Mouse (Mus musculus) neural tube, embryonic 14.5 days (tissue): ENCODE results near the gene Ogdhl. TPM values are rescaled to one million over a fixed set of nuclear protein-coding genes. Genes with fewer than 3 reads are reported as not detected.

Source experiments
- ATAC-seq: fragments of 200-750 bp; cut with Nextera tagmentation; 2 replicates; pipeline ENCODE4 v1.8.0; 2017; ENCODE audit warnings: low read depth, mild to moderate bottlenecking, moderate TSS enrichment, moderate library complexity
- H3K27ac ChIP-seq: fragments of 300-500 bp; sonication (generic); 2 replicates; pipeline ENCODE4 v1.5.1; 2014; ENCODE audit warnings: low read depth, mild to moderate bottlenecking, control low read depth, low read length, moderate library complexity, mixed read lengths
- H3K27me3 ChIP-seq: fragments of 300-500 bp; sonication (generic); 2 replicates; pipeline ENCODE4 v1.6.1; 2014; ENCODE audit warnings: low read length; ENCODE audit not compliant: control insufficient read depth, insufficient read depth
- H3K36me3 ChIP-seq: fragments of 300-500 bp; sonication (generic); 2 replicates; pipeline ENCODE4 v1.6.1; 2014; ENCODE audit warnings: low read length, mixed read lengths; ENCODE audit not compliant: control insufficient read depth, insufficient read depth
- H3K4me1 ChIP-seq: fragments of 300-500 bp; sonication (generic); 2 replicates; pipeline ENCODE4 v1.6.1; 2014; ENCODE audit warnings: low read length; ENCODE audit not compliant: control insufficient read depth, insufficient read depth
- H3K4me2 ChIP-seq: fragments of 300-500 bp; sonication (generic); 2 replicates; pipeline ENCODE4 v1.6.1; 2014; ENCODE audit warnings: mild to moderate bottlenecking, low read depth, low read length, control low read depth
- H3K4me3 ChIP-seq: fragments of 300-500 bp; sonication (generic); 2 replicates; pipeline ENCODE4 v1.5.1; 2014; ENCODE audit warnings: low read depth, low read length, control low read depth, mixed read lengths
- H3K9ac ChIP-seq: fragments of 300-500 bp; sonication (generic); replicated peaks from 2 replicates; pipeline ENCODE4 v1.6.1; 2014; ENCODE audit warnings: low read depth, mild to moderate bottlenecking, control low read depth, low read length, mixed read lengths
- H3K9me3 ChIP-seq: fragments of 300-500 bp; sonication (generic); 2 replicates; pipeline ENCODE4 v1.6.1; 2016; ENCODE audit warnings: low read length; ENCODE audit not compliant: control insufficient read depth
- WGBS: fragments of 180-500 bp; shearing (Covaris S2); extraction: QIAGEN DNeasy Blood & Tissue Kit; methylation state at CpG from one replicate; pipeline ENCODE4 v1.1.7; 2014; 5-methylcytosine and 5-hydroxymethylcytosine counted together
- polyA plus RNA-seq: library from polyadenylated mRNA; unstranded; fragments of >200 nt; fragmentation: Nextera tagmentation; extraction: Ambion mirVana; gene quantifications from 2 replicates; pipeline ENCODE4 v1.2.1, GENCODE M21; 2014

The Ogdhl gene
- polyA plus RNA-seq, 1 experiment from 2014 or later, result 17.2 TPM

DNA sequence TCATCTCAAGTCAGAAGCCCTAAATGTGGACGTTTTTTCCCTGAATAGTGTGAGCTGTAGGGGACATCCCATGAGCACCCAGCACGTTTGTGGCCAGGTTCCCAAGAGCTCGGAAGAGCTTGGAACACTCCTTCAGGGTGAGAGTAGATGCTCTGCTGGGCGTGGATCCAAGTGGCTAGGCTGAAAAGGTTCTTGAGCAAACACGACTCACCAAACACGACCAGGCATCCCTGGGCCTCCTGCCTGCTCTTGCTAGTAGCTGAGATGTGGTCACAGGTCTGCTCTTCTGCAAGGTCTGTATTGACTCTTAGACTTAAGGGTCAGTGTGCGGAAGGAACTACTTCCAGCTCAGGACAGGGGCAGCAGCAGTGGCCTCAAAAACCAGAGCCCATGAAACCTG, 47.9 kb downstream of the Ogdhl start:
- Histone ChIP-seq H3K27ac (no peak overlapping the region), H3K9ac (no peak overlapping the region), H3K4me3 (no peak overlapping the region), H3K9me3 (no peaks in the 10 kb centered on the region), H3K4me1 (no peaks in the 10 kb centered on the region), H3K36me3 (no peaks in the 10 kb centered on the region), H3K27me3 (no peaks in the 10 kb centered on the region), H3K4me2 (no peak overlapping the region)
- WGBS, result 69% methylated on average over 7 of the region's 7 CpGs
- no peak for ATAC-seq

DNA sequence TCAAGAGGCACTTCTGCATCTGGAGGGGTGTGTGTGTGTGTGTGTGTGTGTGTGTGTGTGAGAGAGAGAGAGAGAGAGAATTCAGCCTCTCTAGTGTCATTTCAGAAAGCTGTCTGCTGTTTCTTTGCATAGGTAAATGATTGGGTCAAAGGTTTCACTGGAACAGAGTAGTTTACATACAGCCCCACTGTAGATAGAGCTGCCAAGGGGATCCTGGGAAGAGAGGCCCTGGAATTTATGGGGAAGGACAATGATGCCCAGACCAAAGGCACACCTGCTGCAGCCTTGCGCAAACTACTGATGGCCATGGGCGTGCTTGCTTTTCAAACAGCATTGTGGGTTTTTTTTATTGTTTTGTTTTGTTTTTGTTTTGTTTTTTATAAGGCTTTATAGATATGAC, 50.7 kb downstream of the Ogdhl start:
- no peak overlapping the region for H3K4me3 ChIP-seq
- no peak overlapping the region for H3K27ac ChIP-seq
- no peak overlapping the region for H3K4me2 ChIP-seq
- WGBS, result 76% methylated on average over 2 of the region's 2 CpGs
- ATAC-seq, result no peak
- H3K9ac ChIP-seq, result no peak overlapping the region
- H3K36me3 ChIP-seq, result no peaks in the 10 kb centered on the region
- no peaks in the 10 kb centered on the region for H3K9me3 ChIP-seq
- H3K4me1 ChIP-seq, result no peaks in the 10 kb centered on the region
- no peaks in the 10 kb centered on the region for H3K27me3 ChIP-seq

DNA sequence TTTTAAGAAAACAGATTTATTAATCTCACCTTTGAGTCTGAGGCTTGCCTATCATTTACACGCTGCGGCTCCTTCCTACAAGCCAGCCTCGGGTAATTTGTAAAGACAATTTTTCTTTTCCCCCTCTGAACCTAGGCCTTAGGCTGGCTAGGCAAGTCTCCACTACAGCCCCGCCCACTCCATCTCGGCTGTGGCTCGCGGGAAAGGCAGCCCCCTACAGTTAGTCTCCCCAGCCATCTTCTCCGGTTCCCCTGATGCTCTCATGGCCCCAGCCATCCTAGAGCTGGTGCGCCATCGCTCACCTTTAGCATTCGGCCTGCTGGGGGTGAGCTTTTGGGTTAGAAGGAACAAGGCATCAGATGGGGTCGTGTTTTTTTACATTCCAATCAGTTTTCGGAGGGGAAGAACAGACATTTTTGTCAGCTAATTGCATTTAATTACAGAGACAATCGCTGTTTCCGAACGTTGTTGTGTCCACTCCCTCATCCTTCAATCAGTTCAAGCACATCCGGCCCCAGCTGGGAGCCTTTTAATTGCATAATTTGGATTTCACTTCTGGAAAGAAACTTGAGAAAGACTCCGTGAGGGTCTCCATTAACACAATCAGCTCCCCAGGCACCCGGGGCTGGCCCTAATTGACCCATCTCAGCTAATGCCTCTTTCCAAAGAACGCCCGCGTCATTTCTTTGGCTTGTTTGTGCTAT, 57.7 kb downstream of the Ogdhl start:
- Histone ChIP-seq H3K4me2 (no peak overlapping the region), H3K27me3 (peaks cover 2% of the 10 kb centered on the region; the same call in 1 of the 2 replicates), H3K9me3 (no peaks in the 10 kb centered on the region), H3K36me3 (no peaks in the 10 kb centered on the region), H3K4me1 (0 out of 2 replicates have a peak, but pooled peaks cover 3% of the 10 kb centered on the region), H3K4me3 (no peak overlapping the region), H3K27ac (no peak overlapping the region), H3K9ac (no peak overlapping the region)
- no peak for ATAC-seq
- WGBS, result 4% methylated on average over 22 of the region's 22 CpGs

DNA sequence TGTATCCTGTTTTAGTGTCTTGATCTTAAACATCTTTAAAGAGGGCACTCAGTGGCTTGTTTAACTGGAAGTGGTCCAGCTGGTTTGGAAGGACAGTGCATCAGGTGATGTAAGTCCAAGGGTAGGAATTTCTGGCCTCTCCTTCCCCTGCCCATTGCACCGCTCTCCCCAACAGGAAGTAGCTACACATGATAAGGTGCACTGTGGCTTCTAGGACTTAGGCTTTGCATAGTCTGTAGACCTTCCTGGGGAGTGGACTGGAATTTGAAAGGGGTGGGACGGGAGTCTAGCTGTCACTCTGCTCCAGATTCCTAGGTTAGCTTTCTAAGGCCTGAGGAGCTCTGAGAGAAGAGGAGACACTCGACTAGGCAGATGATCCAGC, 58.3 kb downstream of the Ogdhl start:
- no peak overlapping the region for H3K4me2 ChIP-seq
- no peak overlapping the region for H3K27ac ChIP-seq
- H3K9ac ChIP-seq, result no peak overlapping the region
- no peak overlapping the region for H3K4me3 ChIP-seq
- ATAC-seq, result no peak
- H3K27me3 ChIP-seq, result peaks cover 2% of the 10 kb centered on the region; the same call in 1 of the 2 replicates
- H3K4me1 ChIP-seq, result 0 out of 2 replicates have a peak, but pooled peaks cover 3% of the 10 kb centered on the region
- no peaks in the 10 kb centered on the region for H3K36me3 ChIP-seq
- WGBS, result 35% methylated on average over 3 of the region's 3 CpGs
- H3K9me3 ChIP-seq, result no peaks in the 10 kb centered on the region

- no peak overlapping the region for H3K9ac ChIP-seq
- H3K4me3 ChIP-seq, result no peak overlapping the region
- H3K36me3 ChIP-seq, result no peaks in the 10 kb centered on the region
- WGBS, result 12% methylated on average over 7 of the region's 7 CpGs
- no peaks in the 10 kb centered on the region for H3K9me3 ChIP-seq
- no peak overlapping the region for H3K4me2 ChIP-seq
- peak; percentile 60; the same call in 1 of the 2 replicates for ATAC-seq
- no peak overlapping the region for H3K27ac ChIP-seq
- H3K27me3 ChIP-seq, result peaks cover 2% of the 10 kb centered on the region; the same call in 1 of the 2 replicates
- H3K4me1 ChIP-seq, result 0 out of 2 replicates have a peak, but pooled peaks cover 3% of the 10 kb centered on the region
These were observed 59.2 kb downstream of the Ogdhl start for GRCm38 (mm10) chr14:32381066-32381465.

GRCm38 (mm10) chr14:32381619-32382018, 59.8 kb downstream of the Ogdhl start:
- Histone ChIP-seq H3K4me1 (0 out of 2 replicates have a peak, but pooled peaks cover 3% of the 10 kb centered on the region), H3K9me3 (no peaks in the 10 kb centered on the region), H3K27me3 (peaks cover 2% of the 10 kb centered on the region; the same call in 1 of the 2 replicates), H3K9ac (no peak overlapping the region), H3K27ac (no peak overlapping the region), H3K36me3 (no peaks in the 10 kb centered on the region), H3K4me3 (no peak overlapping the region), H3K4me2 (no peak overlapping the region)
- no peak for ATAC-seq
- 44% methylated on average over 15 of the region's 15 CpGs for WGBS

- Histone ChIP-seq H3K4me3 (no peak within 1 kb of the TSS), H3K4me1 (no peaks in the 10 kb centered on the region), H3K36me3 (no peaks in the 10 kb centered on the region), H3K27me3 (0 out of 2 replicates have a peak, but pooled peaks cover 2% of the 10 kb centered on the region), H3K27ac (no peak within 1 kb of the TSS), H3K9me3 (no peaks in the 10 kb centered on the region), H3K4me2 (no peak within 1 kb of the TSS), H3K9ac (no peak within 1 kb of the TSS)
- ATAC-seq, result peak; percentile 31; the same call in 1 of the 2 replicates
- 4% methylated on average over 13 of the region's 13 CpGs for WGBS
These were observed 66.4 kb downstream of the Ogdhl start, which contains the start of gene 1700024G13Rik for GRCm38 (mm10) chr14:32388196-32388595. Gene 1700024G13Rik, minus strand, starts transcription at chr14:32388391.

Other genes with a start within 250 kb of the Ogdhl start
- 13.8 and 18.6 TPM in 2 replicates for gene Oxnad1, start 236.6 kb upstream of the Ogdhl start, polyA plus RNA-seq
- 74.7 and 76.2 TPM in 2 replicates for gene Dph3, start 236.3 kb upstream of the Ogdhl start, polyA plus RNA-seq
- not detected in 2 replicates for gene Msmb, start 180.0 kb upstream of the Ogdhl start, polyA plus RNA-seq
- gene Ncoa4, start 162.2 kb upstream of the Ogdhl start, polyA plus RNA-seq, result 117 and 132 TPM in 2 replicates
- 241 and 250 TPM in 2 replicates for gene Timm23, start 120.1 kb upstream of the Ogdhl start, polyA plus RNA-seq
- gene Parg, start 120.1 kb upstream of the Ogdhl start, polyA plus RNA-seq, result 36.9 and 46.5 TPM in 2 replicates
- gene 1700024G13Rik, start 66.4 kb downstream of the Ogdhl start, polyA plus RNA-seq, result not detected in 2 replicates
- gene Slc18a3, start 142.8 kb downstream of the Ogdhl start, polyA plus RNA-seq, result 31.3 and 32.6 TPM in 2 replicates
- gene Chat, start 144.0 kb downstream of the Ogdhl start, polyA plus RNA-seq, result 4.0 and 4.3 TPM in 2 replicates
- gene Ercc6, start 191.5 kb downstream of the Ogdhl start, polyA plus RNA-seq, result 23.3 and 25.1 TPM in 2 replicates